Mouse (Mus musculus): ENCODE measurements at regions not wholly inside any gene's neighbourhood (a gene's known extent, or its start where the extent isn't known, plus 50 kb on each side); places are given as distances from the start of the nearest gene placed in this dataset.

- ATAC-seq: no peak
- Histone ChIP-seq H3K4me1 (ENCODE audit: insufficient read depth, low read length) (no peaks in the 10 kb centered on the region), H3K27ac (no peak overlapping the region), H3K36me3 (ENCODE audit: insufficient read depth, low read length) (no peaks in the 10 kb centered on the region), H3K9ac (replicated peaks; ENCODE audit: low read length) (no peak overlapping the region), H3K4me3 (ENCODE audit: low read length) (no peak overlapping the region), H3K27me3 (ENCODE audit: insufficient read depth, low read length) (no peaks in the 10 kb centered on the region), H3K9me3 (ENCODE audit: low read length) (no peaks in the 10 kb centered on the region), H3K4me2 (ENCODE audit: low read depth, low read length) (no peak overlapping the region)
- WGBS: 43% methylated on average over 2 of the region's 2 CpGs
- no peak for TF ChIP-seq CTCF (IDR thresholded peaks at IDR 0.05; ENCODE audit: low read depth)
- DNase-seq (ENCODE audit: low spot score): no peak
These were observed 149.9 kb upstream of the Cblb start for GRCm38 (mm10) chr16:51881127-51881526.

- no peak overlapping the region for H3K4me3 ChIP-seq (ENCODE audit: low read length)
- H3K4me1 ChIP-seq (ENCODE audit: insufficient read depth, low read length): no peaks in the 10 kb centered on the region
- ATAC-seq (no peak), DNase-seq (ENCODE audit: low spot score) (no peak)
- no peak overlapping the region for H3K4me2 ChIP-seq (ENCODE audit: low read depth, low read length)
- no peak for TF ChIP-seq CTCF (IDR thresholded peaks at IDR 0.05; ENCODE audit: low read depth)
- no peaks in the 10 kb centered on the region for H3K27me3 ChIP-seq (ENCODE audit: insufficient read depth, low read length)
- WGBS: 85% methylated on average over 2 of the region's 2 CpGs
- no peak overlapping the region for H3K9ac ChIP-seq (replicated peaks; ENCODE audit: low read length)
- no peaks in the 10 kb centered on the region for H3K36me3 ChIP-seq (ENCODE audit: insufficient read depth, low read length)
- H3K27ac ChIP-seq: no peak overlapping the region
- H3K9me3 ChIP-seq (ENCODE audit: low read length): no peaks in the 10 kb centered on the region
These were observed 147.2 kb upstream of the Cblb start for GRCm38 (mm10) chr16:51883813-51884212.

- H3K27ac ChIP-seq: no peak overlapping the region
- no peak for TF ChIP-seq CTCF (IDR thresholded peaks at IDR 0.05; ENCODE audit: low read depth)
- H3K27me3 ChIP-seq (ENCODE audit: insufficient read depth, low read length): no peaks in the 10 kb centered on the region
- H3K4me2 ChIP-seq (ENCODE audit: low read depth, low read length): no peak overlapping the region
- H3K4me3 ChIP-seq (ENCODE audit: low read length): no peak overlapping the region
- DNase-seq (ENCODE audit: low spot score) (no peak), ATAC-seq (no peak)
- WGBS: 85% methylated on average over 5 of the region's 5 CpGs
- H3K4me1 ChIP-seq (ENCODE audit: insufficient read depth, low read length): no peaks in the 10 kb centered on the region
- no peaks in the 10 kb centered on the region for H3K36me3 ChIP-seq (ENCODE audit: insufficient read depth, low read length)
- H3K9me3 ChIP-seq (ENCODE audit: low read length): no peaks in the 10 kb centered on the region
- no peak overlapping the region for H3K9ac ChIP-seq (replicated peaks; ENCODE audit: low read length)
These were observed 143.5 kb upstream of the Cblb start for GRCm38 (mm10) chr16:51887496-51887895.

GRCm38 (mm10) chr16:51905588-51905987, 125.4 kb upstream of the Cblb start:
- no peak for DNase-seq (ENCODE audit: low spot score)
- 82% methylated on average over 2 of the region's 2 CpGs for WGBS

GRCm38 (mm10) chr16:51906686-51907085, 124.3 kb upstream of the Cblb start:
- no peaks in the 10 kb centered on the region for H3K27me3 ChIP-seq (ENCODE audit: insufficient read depth, low read length)
- no peak for TF ChIP-seq CTCF (IDR thresholded peaks at IDR 0.05; ENCODE audit: low read depth)
- WGBS: 88% methylated on average over 4 of the region's 4 CpGs

More at GRCm38 (mm10) chr16:51905588-51905987, 125.4 kb upstream of the Cblb start:
- no peaks in the 10 kb centered on the region for H3K4me1 ChIP-seq (ENCODE audit: insufficient read depth, low read length)
- H3K36me3 ChIP-seq (ENCODE audit: insufficient read depth, low read length): no peaks in the 10 kb centered on the region
- no peak overlapping the region for H3K9ac ChIP-seq (replicated peaks; ENCODE audit: low read length)
- H3K4me3 ChIP-seq (ENCODE audit: low read length): no peak overlapping the region
- no peak for TF ChIP-seq CTCF (IDR thresholded peaks at IDR 0.05; ENCODE audit: low read depth)
- ATAC-seq: no peak
- H3K9me3 ChIP-seq (ENCODE audit: low read length): no peaks in the 10 kb centered on the region
- no peak overlapping the region for H3K4me2 ChIP-seq (ENCODE audit: low read depth, low read length)
- H3K27ac ChIP-seq: no peak overlapping the region
- H3K27me3 ChIP-seq (ENCODE audit: insufficient read depth, low read length): no peaks in the 10 kb centered on the region

GRCm38 (mm10) chr16:51910046-51910445, 121.0 kb upstream of the Cblb start:
- Histone ChIP-seq H3K4me3 (ENCODE audit: low read length) (no peak overlapping the region), H3K4me2 (ENCODE audit: low read depth, low read length) (no peak overlapping the region), H3K36me3 (ENCODE audit: insufficient read depth, low read length) (no peaks in the 10 kb centered on the region), H3K4me1 (ENCODE audit: insufficient read depth, low read length) (no peaks in the 10 kb centered on the region), H3K27ac (no peak overlapping the region), H3K27me3 (ENCODE audit: insufficient read depth, low read length) (no peaks in the 10 kb centered on the region), H3K9ac (replicated peaks; ENCODE audit: low read length) (no peak overlapping the region), H3K9me3 (ENCODE audit: low read length) (no peaks in the 10 kb centered on the region)
- 54% methylated on average over 3 of the region's 3 CpGs for WGBS
- DNase-seq (ENCODE audit: low spot score): peak; percentile 79
- ATAC-seq: peak; percentile 95
- no peak for TF ChIP-seq CTCF (IDR thresholded peaks at IDR 0.05; ENCODE audit: low read depth)

More at GRCm38 (mm10) chr16:51906686-51907085, 124.3 kb upstream of the Cblb start:
- H3K9ac ChIP-seq (replicated peaks; ENCODE audit: low read length): no peak overlapping the region
- no peaks in the 10 kb centered on the region for H3K4me1 ChIP-seq (ENCODE audit: insufficient read depth, low read length)
- no peak for DNase-seq (ENCODE audit: low spot score)
- no peak overlapping the region for H3K4me2 ChIP-seq (ENCODE audit: low read depth, low read length)
- H3K9me3 ChIP-seq (ENCODE audit: low read length): no peaks in the 10 kb centered on the region
- H3K27ac ChIP-seq: no peak overlapping the region
- H3K4me3 ChIP-seq (ENCODE audit: low read length): no peak overlapping the region
- no peak for ATAC-seq
- H3K36me3 ChIP-seq (ENCODE audit: insufficient read depth, low read length): no peaks in the 10 kb centered on the region

GRCm38 (mm10) chr16:51911109-51911765, 119.8 kb upstream of the Cblb start:
- no peak for ATAC-seq
- 65% methylated on average over 6 of the region's 6 CpGs for WGBS
- H3K4me2 ChIP-seq (ENCODE audit: low read depth, low read length): no peak overlapping the region
- H3K4me1 ChIP-seq (ENCODE audit: insufficient read depth, low read length): no peaks in the 10 kb centered on the region
- no peak for TF ChIP-seq CTCF (IDR thresholded peaks at IDR 0.05; ENCODE audit: low read depth)
- H3K27ac ChIP-seq: no peak overlapping the region
- no peak overlapping the region for H3K4me3 ChIP-seq (ENCODE audit: low read length)
- no peaks in the 10 kb centered on the region for H3K9me3 ChIP-seq (ENCODE audit: low read length)
- no peaks in the 10 kb centered on the region for H3K36me3 ChIP-seq (ENCODE audit: insufficient read depth, low read length)
- no peak overlapping the region for H3K9ac ChIP-seq (replicated peaks; ENCODE audit: low read length)
- no peaks in the 10 kb centered on the region for H3K27me3 ChIP-seq (ENCODE audit: insufficient read depth, low read length)
- DNase-seq (ENCODE audit: low spot score): no peak

Measured in hindbrain, postnatal 0 days (tissue).